Mouse (Mus musculus) urinary bladder, adult 2 months (tissue): Measurements from ENCODE around the gene Gm10521. TPM values are rescaled to one million over a fixed set of nuclear protein-coding genes. Genes with fewer than 3 reads are reported as not detected.

ENCODE experiments used
- polyA plus RNA-seq: library from polyadenylated mRNA; depleted of rRNA; stranded (reverse); fragments of >200 nt; gene quantifications from 2 replicates; pipeline ENCODE4 v1.2.3, GENCODE M21; 2012; rRNA removed

Gene Gm10521
- polyA plus RNA-seq, 1 experiment, result 0.28 TPM

Other genes starting within 250 kb of the Gm10521 start
- gene Slamf7, start 242.6 kb upstream of the Gm10521 start, polyA plus RNA-seq, result 2.7 and 3.8 TPM in 2 replicates
- gene Cd48, start 213.7 kb upstream of the Gm10521 start, polyA plus RNA-seq, result 11.5 and 15.9 TPM in 2 replicates
- gene Slamf1, start 128.5 kb upstream of the Gm10521 start, polyA plus RNA-seq, result 0.10 and 0.12 TPM in 2 replicates
- gene Cd84, start 56.0 kb upstream of the Gm10521 start, polyA plus RNA-seq, result 5.1 and 5.6 TPM in 2 replicates
- gene Slamf6, start 21.9 kb downstream of the Gm10521 start, polyA plus RNA-seq, result 0.43 and 0.70 TPM in 2 replicates
- 3.7 and 6.4 TPM in 2 replicates for gene Vangl2, start 132.8 kb downstream of the Gm10521 start, polyA plus RNA-seq
- not detected in 2 replicates for gene Nhlh1, start 161.9 kb downstream of the Gm10521 start, polyA plus RNA-seq
- gene Copa, start 186.9 kb downstream of the Gm10521 start, polyA plus RNA-seq, result 84.9 and 135 TPM in 2 replicates
- 94.8 and 100.0 TPM in 2 replicates for gene Ncstn, start 187.1 kb downstream of the Gm10521 start, polyA plus RNA-seq
- 89.4 and 89.6 TPM in 2 replicates for gene Pex19, start 231.1 kb downstream of the Gm10521 start, polyA plus RNA-seq